Mouse (Mus musculus): ENCODE measurements around the gene Hoxc9. TPM values are rescaled to one million over a fixed set of nuclear protein-coding genes. Genes with fewer than 3 reads are reported as not detected.

The Hoxc9 gene
- polyA plus RNA-seq, 1 experiment from 2014 or later, result 0.06 TPM

GRCm38 (mm10) chr15:103009265-103010111, 33.2 kb downstream of the Hoxc9 start:
- peak overlapping the region; percentile 42 for H3K4me2 ChIP-seq
- ATAC-seq (ENCODE audit: insufficient read depth, low FRiP score, low read depth), result no peak
- H3K4me1 ChIP-seq, result peaks cover 21% of the 10 kb centered on the region

DNA sequence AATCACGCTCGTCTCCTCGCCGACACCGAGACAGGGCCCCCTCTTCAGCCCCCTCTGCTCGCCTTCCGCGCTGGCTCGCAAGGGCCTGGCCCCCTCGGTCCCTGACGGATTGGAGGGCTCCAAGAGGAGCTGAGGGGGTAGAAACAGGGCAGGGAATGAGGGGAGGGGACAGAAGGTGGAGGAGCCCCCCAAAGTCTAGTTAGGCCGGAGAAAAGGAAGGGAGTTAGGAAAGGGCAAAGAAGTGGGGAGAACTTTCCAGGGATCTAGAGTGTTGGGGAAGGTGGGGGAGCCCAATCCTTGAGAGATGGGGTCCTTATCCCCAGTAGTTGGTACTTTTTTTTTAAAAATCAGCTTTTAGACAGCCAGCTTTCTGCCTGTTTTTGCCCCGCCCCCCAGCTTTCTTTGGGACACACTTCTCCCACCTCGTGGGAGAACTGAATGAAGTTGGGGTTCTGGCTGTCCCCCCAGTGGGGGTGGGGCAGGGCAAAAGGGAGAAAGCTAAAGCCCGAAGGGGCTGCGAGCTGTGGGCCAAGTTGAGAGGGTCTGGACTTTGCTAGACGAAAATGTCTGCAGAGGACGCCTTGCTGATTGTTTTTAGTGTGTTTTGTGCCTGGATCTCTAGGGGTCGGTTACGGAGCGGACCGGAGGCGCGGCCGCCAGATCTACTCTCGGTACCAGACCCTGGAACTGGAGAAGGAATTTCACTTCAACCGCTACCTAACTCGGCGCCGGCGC, 34.0 kb downstream of the Hoxc9 start:
- H3K9ac ChIP-seq, result peak overlapping the region; percentile 22; the same call in 1 of the 2 replicates
- H3K27ac ChIP-seq, result peak overlapping the region; percentile 52
- H3K4me2 ChIP-seq, result peak overlapping the region; percentile 42
- no peaks in the 10 kb centered on the region for H3K36me3 ChIP-seq
- 9% methylated on average over 31 of the region's 31 CpGs for WGBS
- H3K9me3 ChIP-seq, result no peaks in the 10 kb centered on the region
- no peak for ATAC-seq (ENCODE audit: insufficient read depth, low FRiP score, low read depth)
- H3K27me3 ChIP-seq (replicated peaks), result peaks cover 81% of the 10 kb centered on the region
- H3K4me3 ChIP-seq (replicated peaks), result peak overlapping the region; percentile 33
- H3K4me1 ChIP-seq, result peaks cover 21% of the 10 kb centered on the region

More at GRCm38 (mm10) chr15:103009265-103010111, 33.2 kb downstream of the Hoxc9 start:
- Histone ChIP-seq H3K36me3 (no peaks in the 10 kb centered on the region), H3K27ac (peak overlapping the region; percentile 52), H3K4me3 (replicated peaks) (peak overlapping the region; percentile 33), H3K9me3 (no peaks in the 10 kb centered on the region), H3K9ac (peak overlapping the region; percentile 22; the same call in 1 of the 2 replicates), H3K27me3 (replicated peaks) (peaks cover 88% of the 10 kb centered on the region)
- 2% methylated on average over 27 of the region's 27 CpGs for WGBS

- no peaks in the 10 kb centered on the region for H3K36me3 ChIP-seq
- 15% methylated on average over 28 of the region's 28 CpGs for WGBS
- peaks cover 21% of the 10 kb centered on the region for H3K4me1 ChIP-seq
- peak overlapping the region; percentile 33 for H3K4me3 ChIP-seq (replicated peaks)
- H3K27me3 ChIP-seq (replicated peaks), result peaks cover 81% of the 10 kb centered on the region
- H3K27ac ChIP-seq, result peak overlapping the region; percentile 52
- ATAC-seq (ENCODE audit: insufficient read depth, low FRiP score, low read depth), result no peak
- peak overlapping the region; percentile 30; the same call in 1 of the 2 replicates for H3K9ac ChIP-seq
- H3K4me2 ChIP-seq, result peak overlapping the region; percentile 42
- no peaks in the 10 kb centered on the region for H3K9me3 ChIP-seq
Measured at GRCm38 (mm10) chr15:103010847-103011555, 34.8 kb downstream of the Hoxc9 start.

DNA sequence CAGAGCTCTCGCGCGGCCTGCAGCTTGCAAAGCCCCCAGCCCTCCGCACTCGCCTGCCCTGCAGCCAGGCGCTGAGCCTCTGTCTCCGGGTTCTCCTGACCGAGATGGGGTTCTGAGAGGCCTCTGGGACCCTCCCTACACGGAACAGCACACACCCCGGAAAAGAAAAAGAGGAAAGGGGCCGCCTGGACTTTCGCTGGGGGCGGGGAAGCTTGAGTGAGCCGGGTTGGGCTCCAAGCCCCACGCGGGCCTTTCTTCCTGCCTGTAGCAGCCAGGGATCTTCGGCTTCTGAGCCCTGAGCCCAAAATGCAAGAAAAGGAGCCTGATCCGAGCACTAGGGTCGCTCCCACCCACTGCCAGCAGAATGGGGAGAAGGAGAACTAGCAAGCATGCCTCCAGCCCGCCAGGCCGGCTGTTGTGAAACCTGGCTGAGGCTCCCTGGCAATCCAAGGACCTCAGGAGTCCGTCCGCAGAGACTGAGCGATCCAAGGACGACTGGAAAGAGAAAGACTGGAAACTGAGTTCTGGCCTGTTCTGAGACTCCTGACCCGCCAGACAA, 35.8 kb downstream of the Hoxc9 start:
- peak overlapping the region; percentile 23; the same call in 1 of the 2 replicates for H3K4me3 ChIP-seq (replicated peaks)
- H3K9ac ChIP-seq, result peak overlapping the region; percentile 16; the same call in 1 of the 2 replicates
- peak overlapping the region; percentile 55 for H3K27ac ChIP-seq
- WGBS, result 25% methylated on average over 26 of the region's 26 CpGs
- ATAC-seq (ENCODE audit: insufficient read depth, low FRiP score, low read depth), result no peak
- H3K9me3 ChIP-seq, result no peaks in the 10 kb centered on the region
- H3K36me3 ChIP-seq, result no peaks in the 10 kb centered on the region
- peaks cover 81% of the 10 kb centered on the region for H3K27me3 ChIP-seq (replicated peaks)
- H3K4me2 ChIP-seq, result peak overlapping the region; percentile 43
- H3K4me1 ChIP-seq, result peaks cover 21% of the 10 kb centered on the region

GRCm38 (mm10) chr15:103013238-103013984, 37.2 kb downstream of the Hoxc9 start:
- Histone ChIP-seq H3K36me3 (no peaks in the 10 kb centered on the region), H3K4me1 (peaks cover 21% of the 10 kb centered on the region), H3K27ac (peak overlapping the region; percentile 93), H3K27me3 (replicated peaks) (peaks cover 70% of the 10 kb centered on the region), H3K9ac (no peak overlapping the region), H3K4me2 (peak overlapping the region; percentile 75), H3K4me3 (replicated peaks) (peak overlapping the region; percentile 47), H3K9me3 (no peaks in the 10 kb centered on the region)
- 6% methylated on average over 17 of the region's 17 CpGs for WGBS
- ATAC-seq (ENCODE audit: insufficient read depth, low FRiP score, low read depth), result no peak

DNA sequence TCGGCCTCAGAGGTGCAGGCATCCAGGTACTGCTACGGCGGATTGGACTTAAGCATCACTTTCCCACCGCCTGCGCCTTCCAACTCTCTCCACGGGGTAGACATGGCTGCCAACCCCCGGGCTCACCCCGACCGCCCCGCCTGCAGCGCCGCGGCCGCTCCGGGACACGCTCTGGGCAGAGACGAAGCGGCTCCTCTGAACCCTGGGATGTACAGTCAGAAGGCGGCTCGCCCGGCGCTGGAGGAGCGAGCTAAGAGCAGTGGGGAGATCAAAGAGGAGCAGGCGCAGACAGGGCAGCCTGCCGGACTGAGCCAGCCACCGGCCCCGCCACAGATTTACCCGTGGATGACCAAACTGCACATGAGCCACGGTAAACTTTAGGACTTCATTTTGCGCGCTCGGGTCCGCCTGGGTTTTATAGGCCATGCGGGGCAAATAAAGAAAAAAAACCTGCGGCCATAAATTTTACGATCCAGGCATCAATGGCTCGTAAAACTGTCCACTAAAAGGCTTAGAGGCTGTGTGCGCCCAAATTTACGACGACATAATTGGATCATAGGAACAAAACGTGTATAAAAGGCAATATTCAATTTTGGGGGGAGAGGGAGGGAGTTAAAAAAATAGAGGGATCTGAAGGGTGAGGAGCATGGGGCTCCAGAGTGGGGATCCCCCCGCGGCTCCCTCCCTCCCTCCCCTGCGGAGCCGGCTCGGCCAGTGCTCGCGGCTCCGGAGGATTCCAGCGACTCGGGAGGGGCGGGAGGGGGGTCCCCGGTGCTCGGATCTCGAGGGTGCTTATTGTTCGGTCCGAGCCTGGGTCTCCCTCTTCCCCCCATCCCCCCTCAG, 38.1 kb downstream of the Hoxc9 start:
- WGBS, result under 1% methylated on average over 43 of the region's 57 CpGs
- peaks cover 21% of the 10 kb centered on the region for H3K4me1 ChIP-seq
- peak; percentile 27; the same call in 1 of the 2 replicates for ATAC-seq (ENCODE audit: insufficient read depth, low FRiP score, low read depth)
- no peaks in the 10 kb centered on the region for H3K36me3 ChIP-seq
- peak overlapping the region; percentile 47 for H3K4me3 ChIP-seq (replicated peaks)
- peak overlapping the region; percentile 93 for H3K27ac ChIP-seq
- peaks cover 64% of the 10 kb centered on the region for H3K27me3 ChIP-seq (replicated peaks)
- H3K9ac ChIP-seq, result peak overlapping the region; percentile 37
- H3K4me2 ChIP-seq, result peak overlapping the region; percentile 75
- no peaks in the 10 kb centered on the region for H3K9me3 ChIP-seq

DNA sequence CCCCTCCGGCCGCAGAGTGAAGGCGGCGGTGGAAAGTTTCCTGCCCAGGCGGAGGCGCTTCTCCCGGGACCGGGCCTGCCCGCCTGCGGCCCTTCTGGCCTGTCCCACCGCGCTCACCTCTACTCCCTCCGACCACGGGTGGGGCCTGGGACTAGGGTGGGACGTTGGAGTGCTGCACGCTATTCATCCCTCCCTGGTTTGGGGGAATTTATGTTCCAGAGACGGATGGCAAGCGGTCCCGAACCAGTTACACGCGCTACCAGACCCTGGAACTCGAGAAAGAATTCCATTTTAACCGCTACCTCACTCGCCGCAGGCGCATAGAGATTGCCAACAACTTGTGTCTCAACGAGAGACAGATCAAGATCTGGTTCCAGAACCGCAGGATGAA, 38.8 kb downstream of the Hoxc9 start:
- Histone ChIP-seq H3K27me3 (replicated peaks) (peaks cover 65% of the 10 kb centered on the region), H3K4me2 (peak overlapping the region; percentile 75), H3K4me3 (replicated peaks) (peak overlapping the region; percentile 47), H3K27ac (peak overlapping the region; percentile 93), H3K36me3 (no peaks in the 10 kb centered on the region), H3K9me3 (no peaks in the 10 kb centered on the region), H3K4me1 (peaks cover 21% of the 10 kb centered on the region), H3K9ac (peak overlapping the region; percentile 37; the same call in 1 of the 2 replicates)
- ATAC-seq (ENCODE audit: insufficient read depth, low FRiP score, low read depth), result 0 out of 2 replicates have a peak, but pooled peaks have one; percentile 10
- 5% methylated on average over 26 of the region's 28 CpGs for WGBS

GRCm38 (mm10) chr15:103015406-103016166, 39.3 kb downstream of the Hoxc9 start:
- no peak for ATAC-seq (ENCODE audit: insufficient read depth, low FRiP score, low read depth)
- Histone ChIP-seq H3K27me3 (replicated peaks) (peaks cover 64% of the 10 kb centered on the region), H3K4me1 (peaks cover 18% of the 10 kb centered on the region), H3K9ac (peak overlapping the region; percentile 37; the same call in 1 of the 2 replicates), H3K4me3 (replicated peaks) (peak overlapping the region; percentile 47), H3K36me3 (no peaks in the 10 kb centered on the region), H3K9me3 (no peaks in the 10 kb centered on the region), H3K27ac (peak overlapping the region; percentile 93), H3K4me2 (peak overlapping the region; percentile 75)
- WGBS, result 14% methylated on average over 19 of the region's 19 CpGs

DNA sequence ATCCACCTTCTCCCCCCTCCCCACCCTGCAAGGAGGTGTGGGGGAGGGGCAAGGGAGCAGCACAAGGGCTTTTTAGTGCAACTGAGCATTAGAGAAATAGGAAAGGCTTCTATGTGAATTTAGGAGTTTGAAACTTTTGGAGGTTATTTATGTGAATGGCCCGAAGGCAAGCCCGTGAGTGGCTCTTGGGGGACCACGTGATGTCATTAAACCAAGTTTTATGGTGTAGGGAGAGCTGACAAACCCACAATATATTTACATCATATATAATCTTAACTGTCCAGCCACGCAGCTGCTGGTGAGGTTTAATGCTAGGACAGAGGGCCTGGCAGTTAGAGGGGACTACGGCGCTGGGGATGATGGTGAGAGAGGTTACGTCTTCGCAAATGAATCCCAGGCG, 42.4 kb downstream of the Hoxc9 start, which contains the start of gene Hoxc4:
TSS of gene Hoxc4 (plus strand) at position 299 of the 400 bp plus-strand sequence.
- peak within 1 kb of the TSS; percentile 6; the same call in 1 of the 2 replicates for H3K4me2 ChIP-seq
- 36% methylated on average over 9 of the region's 9 CpGs for WGBS
- no peak within 1 kb of the TSS for H3K4me3 ChIP-seq (replicated peaks)
- H3K27me3 ChIP-seq (replicated peaks), result peaks cover 57% of the 10 kb centered on the region
- no peak within 1 kb of the TSS for H3K9ac ChIP-seq
- no peaks in the 10 kb centered on the region for H3K9me3 ChIP-seq
- 0 out of 2 replicates have a peak, but pooled peaks cover 5% of the 10 kb centered on the region for H3K4me1 ChIP-seq
- 0 out of 2 replicates have a peak within 1 kb of the TSS, but pooled peaks have one; percentile 16 for H3K27ac ChIP-seq
- ATAC-seq (ENCODE audit: insufficient read depth, low FRiP score, low read depth), result no peak
- no peaks in the 10 kb centered on the region for H3K36me3 ChIP-seq

All from stomach, embryonic 15.5 days (tissue).